Mouse (Mus musculus) hindbrain, postnatal 0 days (tissue): ENCODE results near the gene Sh2d4b. TPM values are rescaled to one million over a fixed set of nuclear protein-coding genes. Genes with fewer than 3 reads are reported as not detected.

ENCODE experiments used
- ATAC-seq: fragments of 200-750 bp; cut with Nextera tagmentation; 2 replicates; pipeline ENCODE4 v1.8.0; 2017; ENCODE audit warnings: mild to moderate bottlenecking, moderate TSS enrichment, moderate library complexity
- DNase-seq: peaks from one replicate; pipeline ENCODE4 v3.0.0-alpha.2; 2015; ENCODE audit warnings: low spot score
- H3K27ac ChIP-seq: fragments of 300-500 bp; sonication (generic); 2 replicates; pipeline ENCODE4 v1.5.1; 2014; ENCODE audit warnings: mild to moderate bottlenecking
- H3K27me3 ChIP-seq: fragments of 300-500 bp; sonication (generic); 2 replicates; pipeline ENCODE4 v1.6.1; 2014; ENCODE audit warnings: low read length, mixed read lengths; ENCODE audit not compliant: insufficient read depth
- H3K36me3 ChIP-seq: fragments of 300-500 bp; sonication (generic); 2 replicates; pipeline ENCODE4 v1.6.1; 2014; ENCODE audit warnings: low read length, mixed read lengths; ENCODE audit not compliant: insufficient read depth
- H3K4me1 ChIP-seq: fragments of 300-500 bp; sonication (generic); 2 replicates; pipeline ENCODE4 v1.6.1; 2014; ENCODE audit warnings: antibody characterized with exemption, low read length, mixed read lengths; ENCODE audit not compliant: insufficient read depth
- H3K4me2 ChIP-seq: fragments of 300-500 bp; sonication (generic); 2 replicates; pipeline ENCODE4 v1.6.1; 2014; ENCODE audit warnings: low read depth, mild to moderate bottlenecking, low read length, moderate library complexity, mixed read lengths
- H3K4me3 ChIP-seq: fragments of 300-500 bp; sonication (generic); 2 replicates; pipeline ENCODE4 v1.5.1; 2014; ENCODE audit warnings: low read length
- H3K9ac ChIP-seq: fragments of 300-500 bp; sonication (generic); replicated peaks from 2 replicates; pipeline ENCODE4 v1.6.1; 2014; ENCODE audit warnings: mild to moderate bottlenecking, low read length, moderate library complexity, mixed read lengths
- H3K9me3 ChIP-seq: fragments of 300-500 bp; sonication (generic); 2 replicates; pipeline ENCODE4 v1.6.1; 2016; ENCODE audit warnings: low read length, mixed read lengths
- CTCF ChIP-seq: IDR thresholded peaks from 2 replicates; pipeline ENCODE4 v1.5.1; 2016; ENCODE audit warnings: antibody characterized with exemption, control low read depth, low read depth
- WGBS: fragments of 180-500 bp; shearing (Covaris S2); extraction: QIAGEN DNeasy Blood & Tissue Kit; methylation state at CpG from one replicate; pipeline ENCODE4 v1.1.7; 2014; 5-methylcytosine and 5-hydroxymethylcytosine counted together
- polyA plus RNA-seq: library from polyadenylated mRNA; unstranded; fragments of >200 nt; fragmentation: Nextera tagmentation; extraction: Ambion mirVana; gene quantifications from 2 replicates; pipeline ENCODE4 v1.2.1, GENCODE M21; 2015
- total RNA-seq: library from RNA; depleted of rRNA; stranded (reverse); fragments of >200 nt; gene quantifications from 2 replicates; pipeline ENCODE4 v1.2.3, GENCODE M21; 2014

Sh2d4b gene
- total and polyA plus RNA-seq, 2 experiments from 2014 or later = 0.63 to 2.6 TPM

GRCm38 (mm10) chr14:40897916-40898315 is 4.8 kb upstream of the Sh2d4b start:
- H3K4me1 ChIP-seq = no peaks in the 10 kb centered on the region
- H3K36me3 ChIP-seq = no peaks in the 10 kb centered on the region
- no peak overlapping the region for H3K4me2 ChIP-seq
- no peaks in the 10 kb centered on the region for H3K9me3 ChIP-seq
- H3K4me3 ChIP-seq = no peak overlapping the region
- H3K9ac ChIP-seq = no peak overlapping the region
- no peak overlapping the region for H3K27ac ChIP-seq
- DNase-seq (no peak), ATAC-seq (no peak)
- WGBS = 88% methylated on average over 3 of the region's 3 CpGs
- TF ChIP-seq CTCF = no peak
- no peaks in the 10 kb centered on the region for H3K27me3 ChIP-seq

- no peak overlapping the region for H3K4me2 ChIP-seq
- H3K36me3 ChIP-seq = no peaks in the 10 kb centered on the region
- DNase-seq (no peak), ATAC-seq (no peak)
- no peak overlapping the region for H3K9ac ChIP-seq
- no peak overlapping the region for H3K27ac ChIP-seq
- no peaks in the 10 kb centered on the region for H3K27me3 ChIP-seq
- H3K4me3 ChIP-seq = no peak overlapping the region
- H3K4me1 ChIP-seq = no peaks in the 10 kb centered on the region
- 76% methylated on average over 8 of the region's 8 CpGs for WGBS
- H3K9me3 ChIP-seq = no peaks in the 10 kb centered on the region
- no peak for TF ChIP-seq CTCF
Observed at GRCm38 (mm10) chr14:40895681-40896080, 2.6 kb upstream of the Sh2d4b start.

GRCm38 (mm10) chr14:40894576-40895247 is 1.6 kb upstream of the Sh2d4b start:
- H3K4me2 ChIP-seq = peak overlapping the region; percentile 54
- H3K4me1 ChIP-seq = no peaks in the 10 kb centered on the region
- H3K27ac ChIP-seq = no peak overlapping the region
- 13% methylated on average over 23 of the region's 23 CpGs for WGBS
- H3K36me3 ChIP-seq = no peaks in the 10 kb centered on the region
- peak overlapping the region; percentile 24; the same call in 1 of the 2 replicates for H3K9ac ChIP-seq
- ATAC-seq = peak; percentile 90
- peak; percentile 95 for TF ChIP-seq CTCF
- no peaks in the 10 kb centered on the region for H3K9me3 ChIP-seq
- peak overlapping the region; percentile 21 for H3K4me3 ChIP-seq
- no peaks in the 10 kb centered on the region for H3K27me3 ChIP-seq
- peak; percentile 87 for DNase-seq

GRCm38 (mm10) chr14:40893884-40894283 is 818 bp upstream of the Sh2d4b start:
- WGBS = 79% methylated on average over 8 of the region's 8 CpGs
- ATAC-seq (no peak), DNase-seq (no peak)
- Histone ChIP-seq H3K4me2 (no peak overlapping the region), H3K27ac (no peak overlapping the region), H3K27me3 (no peaks in the 10 kb centered on the region), H3K36me3 (no peaks in the 10 kb centered on the region), H3K9ac (no peak overlapping the region; the same call in 1 of the 2 replicates), H3K4me1 (no peaks in the 10 kb centered on the region), H3K4me3 (no peak overlapping the region), H3K9me3 (no peaks in the 10 kb centered on the region)
- no peak for TF ChIP-seq CTCF

- ATAC-seq = no peak
- no peak for TF ChIP-seq CTCF
- H3K4me2 ChIP-seq = no peak overlapping the region
- no peaks in the 10 kb centered on the region for H3K36me3 ChIP-seq
- H3K4me1 ChIP-seq = no peaks in the 10 kb centered on the region
- no peak overlapping the region for H3K4me3 ChIP-seq
- H3K9me3 ChIP-seq = no peaks in the 10 kb centered on the region
- no peak overlapping the region for H3K27ac ChIP-seq
- 90% methylated on average over 7 of the region's 7 CpGs for WGBS
- DNase-seq = no peak
- no peak overlapping the region for H3K9ac ChIP-seq
- H3K27me3 ChIP-seq = no peaks in the 10 kb centered on the region
Observed at GRCm38 (mm10) chr14:40892326-40892825, 690 bp downstream of the Sh2d4b start.

- no peak overlapping the region for H3K4me2 ChIP-seq
- 91% methylated on average over 4 of the region's 4 CpGs for WGBS
- no peaks in the 10 kb centered on the region for H3K27me3 ChIP-seq
Observed at GRCm38 (mm10) chr14:40891506-40891905, 1.6 kb downstream of the Sh2d4b start.

GRCm38 (mm10) chr14:40889704-40890103 is 3.4 kb downstream of the Sh2d4b start:
- 72% methylated on average over 4 of the region's 4 CpGs for WGBS
- Histone ChIP-seq H3K9me3 (no peaks in the 10 kb centered on the region), H3K9ac (no peak overlapping the region), H3K27ac (no peak overlapping the region), H3K4me1 (no peaks in the 10 kb centered on the region), H3K36me3 (no peaks in the 10 kb centered on the region), H3K4me3 (no peak overlapping the region), H3K4me2 (no peak overlapping the region), H3K27me3 (no peaks in the 10 kb centered on the region)
- DNase-seq (no peak), ATAC-seq (no peak)
- no peak for TF ChIP-seq CTCF

More at GRCm38 (mm10) chr14:40891506-40891905, 1.6 kb downstream of the Sh2d4b start:
- no peak for ATAC-seq
- Histone ChIP-seq H3K4me3 (no peak overlapping the region), H3K4me1 (no peaks in the 10 kb centered on the region), H3K9ac (no peak overlapping the region), H3K27ac (no peak overlapping the region), H3K9me3 (no peaks in the 10 kb centered on the region), H3K36me3 (no peaks in the 10 kb centered on the region)
- no peak for TF ChIP-seq CTCF
- no peak for DNase-seq
